Mouse (Mus musculus): ENCODE results near the gene Lmod3.

Lmod3 gene

GRCm38 (mm10) chr6:97227067-97227847, 25.3 kb downstream of the Lmod3 start:
- no peak for DNase-seq (ENCODE audit: low spot score in 2 of 2)

DNA sequence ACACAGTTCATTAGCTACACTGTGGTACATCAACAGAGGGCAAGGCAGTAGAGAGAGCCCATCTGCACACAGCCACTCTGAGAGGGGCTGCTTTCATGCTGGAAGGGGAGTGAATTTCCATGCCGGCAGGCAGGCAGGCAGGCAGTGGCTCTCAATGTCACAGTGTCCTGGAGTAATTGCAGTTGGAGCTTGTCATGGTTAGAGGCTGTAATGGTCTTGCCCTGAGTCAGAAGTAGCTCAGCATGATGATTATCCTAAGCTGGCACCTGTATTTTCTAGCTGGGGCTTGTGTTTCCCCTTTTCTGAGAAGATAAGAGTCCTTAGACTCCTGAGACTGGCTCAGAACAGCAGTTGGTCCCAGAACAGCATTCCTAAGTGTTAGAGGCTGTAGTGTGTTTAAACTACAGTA, 26.5 kb downstream of the Lmod3 start:
- DNase-seq (ENCODE audit: low spot score in 2 of 2) = no peak

- DNase-seq (ENCODE audit: low spot score in 2 of 2) = no peak
Measured at GRCm38 (mm10) chr6:97224505-97224904, 28.1 kb downstream of the Lmod3 start.

DNA sequence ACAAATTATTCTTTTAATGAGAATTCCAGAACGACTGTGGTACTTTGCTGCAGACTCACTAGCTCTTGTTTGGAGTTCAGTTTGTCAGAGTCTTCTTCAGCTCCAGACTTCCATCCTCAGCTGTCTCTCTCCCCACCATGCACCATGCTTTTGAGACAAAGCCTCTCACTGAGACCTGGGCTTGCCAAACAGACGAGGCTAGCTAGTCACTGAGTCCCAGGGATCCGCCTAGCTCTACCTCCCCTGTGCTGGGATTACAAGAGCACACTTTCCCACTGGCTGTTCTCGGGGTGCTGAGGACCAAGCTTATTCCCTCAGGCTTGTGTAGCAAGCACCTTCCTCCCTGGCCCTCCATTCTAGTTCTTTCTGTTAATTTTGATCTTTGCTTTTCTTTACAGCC, 29.0 kb downstream of the Lmod3 start:
- DNase-seq (ENCODE audit: low spot score in 2 of 2) = no peak

DNA sequence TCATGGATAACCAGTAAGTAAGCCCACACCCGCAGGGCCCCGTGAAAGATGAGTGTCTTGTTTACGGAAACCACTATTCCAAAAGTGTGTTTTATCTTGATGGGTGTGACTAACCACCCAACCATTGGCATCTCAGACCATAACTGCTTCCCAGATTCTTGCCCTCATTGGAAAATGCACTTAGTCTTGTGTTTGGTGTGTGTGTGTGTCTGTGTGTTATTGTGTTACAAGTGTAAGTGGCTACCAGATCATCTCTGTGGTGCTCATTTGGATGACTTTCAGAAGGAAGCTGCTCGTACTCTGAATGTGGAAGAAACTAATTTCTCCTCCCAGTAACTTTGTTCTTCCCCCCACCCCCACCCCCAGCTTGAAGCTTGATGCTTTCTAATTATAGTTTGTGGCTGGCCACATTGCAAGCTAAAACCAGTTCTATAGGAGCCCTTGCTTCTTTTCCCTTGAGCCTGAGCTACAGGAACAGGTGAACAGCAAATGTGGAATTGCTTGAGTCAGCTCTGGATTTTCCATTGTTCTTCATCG, 29.6 kb downstream of the Lmod3 start:
- DNase-seq (ENCODE audit: low spot score in 2 of 2) = no peak

DNA sequence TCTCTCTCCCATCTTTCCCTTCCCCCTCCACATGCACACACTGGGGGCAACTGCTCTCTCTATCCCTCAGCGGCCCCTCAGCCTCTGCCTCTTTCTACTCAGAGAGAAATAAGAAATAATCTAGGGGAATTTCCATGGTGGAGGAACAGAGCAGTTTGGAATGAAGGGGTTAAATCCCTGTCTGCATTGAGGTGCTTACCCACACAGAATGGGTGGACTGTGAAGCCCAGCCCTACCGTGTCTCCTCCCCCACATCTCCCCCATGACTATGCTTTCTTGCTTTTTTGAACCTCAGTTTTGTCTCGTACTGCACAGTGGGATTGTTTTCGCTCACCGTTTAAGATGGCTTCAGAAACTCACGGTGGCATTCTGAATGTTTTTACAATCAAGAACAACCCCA, 30.2 kb downstream of the Lmod3 start:
- DNase-seq (ENCODE audit: low spot score in 2 of 2) = no peak

DNA sequence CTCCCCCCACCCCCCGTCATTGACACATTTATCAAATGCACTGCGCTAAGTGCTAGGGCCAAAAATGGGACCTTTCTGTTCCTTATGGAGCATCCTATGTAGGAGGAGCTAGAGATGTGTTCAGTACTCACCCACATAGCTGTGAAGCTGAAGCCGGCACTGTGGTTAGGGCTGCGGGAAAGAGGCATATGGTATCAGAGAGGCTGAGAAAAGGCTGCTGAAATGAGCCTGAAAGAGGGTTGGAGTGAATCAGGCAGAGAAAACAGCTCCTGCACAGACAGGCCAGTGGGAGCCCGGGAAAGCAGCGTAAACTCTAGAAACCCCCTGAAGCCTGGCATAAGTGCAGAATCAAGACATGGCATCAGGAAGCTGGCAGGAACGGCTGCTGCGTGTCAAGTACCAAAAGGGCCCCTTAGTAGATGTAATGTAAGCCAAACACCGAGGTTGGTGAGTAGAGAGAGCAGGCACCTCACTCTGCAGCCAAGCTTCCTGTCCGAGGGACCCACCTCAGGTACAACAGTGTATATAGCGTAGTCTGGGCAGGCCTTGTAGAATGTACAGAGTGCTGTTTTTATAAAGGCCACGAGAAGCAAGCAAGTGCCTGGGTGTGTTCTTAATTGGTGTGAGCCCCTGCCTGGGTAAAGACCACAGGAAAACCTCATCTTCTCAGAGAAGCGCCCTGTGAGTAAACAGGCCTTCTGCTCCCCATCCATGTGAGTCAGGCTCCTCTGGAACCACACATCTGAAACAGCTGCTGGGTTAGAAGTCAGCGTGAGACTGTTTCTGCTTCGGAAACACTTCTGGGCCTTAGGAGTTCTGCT, 31.1 kb downstream of the Lmod3 start:
- no peak for DNase-seq (ENCODE audit: low spot score in 2 of 2)

DNA sequence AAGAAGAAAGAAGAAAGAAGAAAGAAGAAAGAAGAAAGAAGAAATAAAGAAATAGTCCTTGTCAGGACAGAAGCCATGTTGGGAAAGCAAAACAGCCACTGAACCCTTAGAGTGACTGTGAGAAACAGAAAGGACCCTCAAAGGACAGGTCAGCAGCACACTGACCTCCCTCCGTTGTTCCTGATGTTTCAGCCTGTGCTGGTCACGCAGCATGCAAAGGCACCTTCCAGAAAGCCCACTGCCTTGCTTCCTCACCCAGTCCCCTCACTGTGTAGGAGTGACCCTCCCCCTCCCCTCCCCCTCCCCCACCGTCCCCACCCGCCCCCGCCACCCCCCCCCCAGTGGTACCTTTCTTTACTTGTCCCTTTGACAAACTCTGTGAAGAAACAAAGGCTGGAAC, 31.9 kb downstream of the Lmod3 start:
- no peak for DNase-seq (ENCODE audit: low spot score in 2 of 2)

- no peak for DNase-seq (ENCODE audit: low spot score in 2 of 2)
Measured at GRCm38 (mm10) chr6:97216154-97216821, 36.3 kb downstream of the Lmod3 start.

DNA sequence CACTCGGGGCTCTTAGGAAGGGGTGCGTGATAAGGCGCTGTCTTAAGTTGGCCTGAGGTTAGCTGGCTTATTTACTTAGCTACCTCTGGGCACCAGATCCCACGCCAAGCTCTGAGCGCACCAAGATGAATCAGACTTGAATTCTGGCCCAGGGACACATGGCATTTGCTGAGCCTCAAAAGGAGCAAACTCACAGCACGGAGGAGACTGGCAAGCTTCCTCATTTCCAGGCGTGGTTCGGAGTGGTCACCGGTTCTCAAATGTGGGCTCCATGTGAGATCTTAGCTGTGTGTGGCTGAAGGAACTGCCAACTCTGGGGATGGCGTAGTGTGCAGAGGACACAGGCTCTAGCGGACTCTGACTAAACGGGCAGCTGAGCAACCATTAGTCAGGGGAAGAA, 40.6 kb downstream of the Lmod3 start:
- peak; percentile 47 to 60 for DNase-seq (ENCODE audit: low spot score in 2 of 2)

GRCm38 (mm10) chr6:97210962-97211601, 41.5 kb downstream of the Lmod3 start:
- peak in 1 of 2 experiments; percentile 22 for DNase-seq (ENCODE audit: low spot score in 2 of 2)

DNA sequence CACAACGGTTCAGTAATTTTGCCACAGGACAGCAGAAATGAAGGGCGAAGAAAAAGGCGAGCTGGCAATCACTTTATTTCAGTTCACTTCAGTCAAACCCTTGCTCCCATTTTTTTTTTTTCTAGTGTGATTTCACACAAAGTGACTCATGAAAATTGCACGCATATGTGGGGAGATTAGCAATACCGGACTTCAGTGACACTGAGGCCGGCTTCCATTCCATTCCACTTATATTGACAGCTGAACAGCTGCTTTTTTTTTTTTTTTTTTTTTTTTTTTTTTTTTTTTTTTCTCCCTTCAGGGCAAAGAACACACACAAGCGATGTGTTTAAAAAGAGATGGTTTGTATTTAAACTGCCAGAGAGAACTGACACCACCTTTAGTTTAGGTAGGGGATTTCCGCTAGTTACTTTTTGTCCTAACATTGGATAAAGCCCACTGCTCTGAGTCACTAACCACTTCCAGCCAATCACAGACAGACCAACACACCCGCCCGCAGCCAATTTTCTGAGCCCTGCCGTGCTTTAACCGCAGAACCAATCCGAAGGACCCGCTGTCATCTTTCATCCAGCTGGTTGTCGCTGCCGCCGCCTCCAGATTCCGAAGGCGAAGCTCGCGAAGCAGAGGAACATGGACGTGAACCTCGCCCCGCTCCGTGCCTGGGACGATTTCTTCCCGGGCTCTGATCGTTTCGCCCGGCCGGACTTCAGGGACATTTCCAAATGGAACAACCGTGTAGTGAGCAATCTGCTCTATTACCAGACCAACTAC, 42.2 kb downstream of the Lmod3 start, which contains the start of gene Arl6ip5:
Gene Arl6ip5 (plus strand): TSS at position 499 of the 771 bp plus-strand sequence.
- peak; percentile 82 to 89 for DNase-seq (ENCODE audit: low spot score in 2 of 2)

GRCm38 (mm10) chr6:97209751-97210150, 42.8 kb downstream of the Lmod3 start:
- no peak for DNase-seq (ENCODE audit: low spot score in 2 of 2)

GRCm38 (mm10) chr6:97209201-97209600, 43.4 kb downstream of the Lmod3 start:
- DNase-seq (ENCODE audit: low spot score in 2 of 2) = no peak

DNA sequence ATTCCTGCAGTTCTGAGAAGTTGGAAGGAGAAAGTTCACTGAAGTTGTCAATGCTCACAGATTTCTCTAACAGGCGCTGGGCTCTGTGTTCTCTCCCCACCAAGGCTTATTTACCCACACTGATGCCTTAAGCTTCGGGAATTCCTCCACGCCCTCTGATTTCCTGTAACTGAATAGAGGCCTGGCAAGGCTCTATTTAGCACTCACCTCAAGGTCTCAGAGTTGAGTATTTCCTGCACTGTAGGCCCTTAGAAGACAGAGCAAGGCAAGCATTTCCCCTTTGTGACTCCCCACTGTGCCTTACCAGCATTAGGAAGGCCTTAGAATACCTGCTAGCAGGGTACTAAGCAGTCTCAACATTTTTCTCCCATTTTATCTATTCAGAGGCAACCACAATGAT, 44.2 kb downstream of the Lmod3 start:
- DNase-seq (ENCODE audit: low spot score in 2 of 2) = no peak

GRCm38 (mm10) chr6:97207085-97207484, 45.5 kb downstream of the Lmod3 start:
- DNase-seq (ENCODE audit: low spot score in 2 of 2) = no peak

DNA sequence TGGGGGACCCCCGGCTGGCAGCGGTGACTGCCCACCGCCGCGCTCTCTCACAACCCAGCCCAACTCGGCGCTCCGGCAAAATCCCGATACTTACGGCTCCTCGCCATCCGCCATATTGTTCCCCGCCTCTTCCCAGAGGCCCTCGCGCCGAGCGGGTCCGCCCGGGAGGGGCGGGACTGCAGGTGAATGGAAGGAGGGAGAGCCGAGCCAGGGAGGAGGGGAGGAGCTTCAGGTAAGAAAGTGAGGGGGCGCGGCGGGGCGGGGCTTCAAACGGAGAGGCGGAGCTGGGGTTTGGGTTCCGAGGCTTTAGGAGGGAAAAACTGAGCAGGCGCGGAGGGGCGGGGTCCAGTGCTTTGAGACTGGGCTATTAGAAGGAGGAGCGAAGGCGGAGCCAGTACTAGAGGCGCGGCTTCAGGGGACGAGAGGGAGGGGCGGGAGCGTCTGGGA, 47.1 kb downstream of the Lmod3 start, which contains the start of gene Uba3:
Gene Uba3 (minus strand): TSS at position 209 of the 447 bp plus-strand sequence.
- peak; percentile 100 for DNase-seq (ENCODE audit: low spot score in 2 of 2)

DNA sequence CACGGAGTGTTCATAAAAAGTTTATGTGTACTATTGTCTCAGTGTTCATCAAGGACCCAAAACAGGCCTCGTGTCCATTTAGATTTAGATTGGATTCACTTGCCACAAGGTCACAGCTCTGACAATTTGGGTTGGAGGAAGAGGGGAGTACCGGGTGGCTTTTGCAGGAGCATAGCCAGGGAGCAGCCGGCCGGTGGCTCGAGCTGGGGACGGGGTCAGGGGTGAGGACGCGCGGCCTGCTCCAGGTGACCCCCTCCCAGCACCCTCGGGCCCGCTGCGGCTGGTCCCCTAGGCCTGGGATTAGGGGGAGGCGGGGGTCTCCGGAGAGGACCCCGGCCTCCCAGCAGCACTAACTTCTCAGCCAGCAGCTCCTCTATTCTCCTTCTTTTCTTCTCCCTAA, 47.6 kb downstream of the Lmod3 start:
- no peak for DNase-seq (ENCODE audit: low spot score in 2 of 2)

DNA sequence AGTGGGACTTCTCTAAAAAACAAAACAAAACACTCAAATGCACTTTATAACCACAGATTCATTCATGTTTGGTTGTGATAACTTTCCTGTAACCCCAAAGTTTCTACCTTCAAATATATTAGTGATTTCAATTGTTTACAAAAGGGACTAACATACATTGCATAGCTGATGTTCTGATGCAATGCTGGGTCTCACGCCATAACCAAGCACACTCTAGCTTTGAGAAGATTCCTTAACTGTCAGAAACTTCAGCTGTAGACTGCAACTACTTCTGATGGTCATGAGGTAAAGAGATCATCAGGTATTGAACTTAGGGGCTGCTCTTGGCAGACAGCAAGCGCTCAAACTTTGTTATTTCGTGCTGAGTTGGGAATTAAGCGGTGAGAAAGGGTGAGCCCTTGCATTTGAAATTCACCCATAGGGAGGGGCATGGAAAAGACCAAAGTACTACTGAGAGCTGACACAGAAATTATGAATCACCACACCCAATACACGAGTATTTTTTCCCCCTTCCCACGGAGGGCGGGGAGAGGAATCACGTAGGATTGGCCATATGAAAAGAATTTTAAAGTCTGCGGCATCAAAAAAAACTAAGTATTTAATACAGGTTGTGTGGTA, 48.2 kb downstream of the Lmod3 start:
- no peak for DNase-seq (ENCODE audit: low spot score in 2 of 2)

DNA sequence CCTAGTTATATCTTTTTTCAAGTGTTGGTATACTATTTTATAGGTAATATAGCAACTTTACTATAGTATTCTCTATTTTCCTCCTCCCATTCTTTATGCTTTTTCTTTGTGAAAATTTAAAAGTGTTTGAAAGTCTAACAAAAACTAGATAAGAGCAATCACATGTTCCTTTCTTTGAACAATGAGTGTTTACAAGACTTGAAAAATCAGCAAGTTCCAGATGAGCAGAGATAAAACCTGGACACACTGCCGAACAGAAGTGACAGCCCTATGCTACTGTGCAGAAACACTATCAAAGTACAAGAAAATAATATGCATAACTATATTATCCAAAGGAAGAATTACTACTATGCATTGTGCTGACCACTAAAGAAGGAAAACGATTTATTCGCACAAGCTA, 50.1 kb downstream of the Lmod3 start:
- no peak for DNase-seq (ENCODE audit: low spot score in 2 of 2)
